ENCODE assay signal across 29 mouse cellular contexts in the genomic region with DNA sequence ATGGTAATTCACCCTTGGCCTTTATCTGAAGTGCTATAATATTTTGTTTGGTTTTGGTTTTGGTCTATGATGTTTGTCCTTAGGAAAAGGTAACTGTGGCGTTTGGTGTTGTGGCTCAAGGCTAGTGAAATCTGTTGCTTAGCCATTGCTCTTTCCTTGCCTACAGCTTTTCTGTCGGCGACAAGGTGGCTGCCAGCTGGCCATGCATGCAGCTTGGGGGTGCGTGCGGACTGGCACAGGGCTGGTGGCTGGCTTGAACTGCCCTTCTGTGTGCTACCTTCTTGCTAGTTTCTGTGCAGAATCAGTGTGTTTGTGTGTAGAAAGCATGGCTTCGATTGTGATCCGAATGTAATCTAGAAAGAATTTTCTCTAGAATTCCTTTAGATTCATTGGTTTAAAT. TPM values are rescaled to one million over a fixed set of nuclear protein-coding genes. Genes with fewer than 3 reads are reported as not detected.
DNase-seq lines count a peak whose midpoint lies in the region; ATAC-seq and TF ChIP-seq lines count a peak whose summit lies in the region.
"Had no signal": no experiment of that assay in that cellular context is flagged by ENCODE, and none has a peak within 500 bp of the region (broad histone marks: within the 10 kb centered on the region; RNA-seq: fewer than 3 reads in every experiment).

No protein-coding gene starts in this region.

- peak; percentile 78 for DNase-seq in heart, adult 11 months
- no peak for DNase-seq in heart, embryonic 10.5 days (ENCODE audit: low spot score)
- peak; percentile 91 for DNase-seq in brain, adult 2 months (ENCODE audit: low read depth, low spot score)
- DNase-seq in cerebellum, adult 8-10 months, result peak; percentile 73
- peak; percentile 86 to 89 for DNase-seq in cerebellum, postnatal 25 days
- DNase-seq in kidney, adult 18-20 months, result no peak
- DNase-seq in kidney, postnatal 10 days, result no peak
- no peak for DNase-seq in liver, postnatal 0 days
- DNase-seq: adrenal gland, adult 2 months; forebrain, postnatal 0 days; gastrocnemius, postnatal 10 days; heart, postnatal 36 days; kidney, postnatal 25 days; lung, postnatal 4 days; retina, postnatal 1 day; right cerebral cortex, postnatal 14 days had no signal

- H3K4me2 ChIP-seq in liver, postnatal 0 days (ENCODE audit: low read depth, low read length), result no peak overlapping the region
- H3K4me2 ChIP-seq: embryonic facial prominence, embryonic 15.5 days; forebrain, embryonic 12.5 days; heart, embryonic 11.5 days; hindbrain, embryonic 13.5 days; limb, embryonic 13.5 days; liver, embryonic 11.5 days; midbrain, embryonic 13.5 days had no signal

- H3K27me3 ChIP-seq in heart, embryonic 10.5 days (ENCODE audit: insufficient read depth, poor library complexity, severe bottlenecking), result no peaks in the 10 kb centered on the region; the same call in 1 of the 2 replicates
- no peaks in the 10 kb centered on the region for H3K27me3 ChIP-seq in liver, postnatal 0 days (ENCODE audit: insufficient read depth, low read length)
- H3K27me3 ChIP-seq: embryonic facial prominence, embryonic 15.5 days; forebrain, embryonic 12.5 days; hindbrain, embryonic 13.5 days; limb, embryonic 13.5 days; midbrain, embryonic 13.5 days had no signal

- TF ChIP-seq EP300 in liver, postnatal 0 days (IDR thresholded peaks at IDR 0.05; ENCODE audit: low read depth), result no peak

- H3K36me3 ChIP-seq in heart, embryonic 10.5 days, result no peaks in the 10 kb centered on the region
- H3K36me3 ChIP-seq in liver, postnatal 0 days (replicated peaks; ENCODE audit: insufficient read depth, low read length), result no peaks in the 10 kb centered on the region
- H3K36me3 ChIP-seq: embryonic facial prominence, embryonic 10.5 days; embryonic facial prominence, embryonic 15.5 days; forebrain, embryonic 12.5 days; hindbrain, embryonic 13.5 days; limb, embryonic 13.5 days had no signal

- H3K4me3 ChIP-seq in heart, embryonic 10.5 days, result no peak overlapping the region
- no peak overlapping the region for H3K4me3 ChIP-seq in liver, postnatal 0 days (ENCODE audit: low read depth, low read length)
- H3K4me3 ChIP-seq: embryonic facial prominence, embryonic 10.5 days; embryonic facial prominence, embryonic 15.5 days; forebrain, embryonic 12.5 days; hindbrain, embryonic 13.5 days; limb, embryonic 13.5 days; megakaryocyte, embryonic 14.5 days; midbrain, embryonic 13.5 days had no signal

- no peaks in the 10 kb centered on the region for H3K9me3 ChIP-seq in heart, embryonic 10.5 days
- no peaks in the 10 kb centered on the region for H3K9me3 ChIP-seq in liver, postnatal 0 days (ENCODE audit: low read length)
- H3K9me3 ChIP-seq: embryonic facial prominence, embryonic 10.5 days; embryonic facial prominence, embryonic 15.5 days; forebrain, embryonic 12.5 days; hindbrain, embryonic 13.5 days; limb, embryonic 13.5 days; megakaryocyte, embryonic 14.5 days; midbrain, embryonic 13.5 days had no signal

- ATAC-seq in liver, postnatal 0 days, result no peak
- ATAC-seq: activated CD4-positive, CD25-positive, alpha-beta regulatory T cell, adult 4 months; CD4-positive, CD25-positive, alpha-beta regulatory T cell, adult 4 months; forebrain, postnatal 0 days; intestine, embryonic 16.5 days; midbrain, embryonic 13.5 days had no signal

- peaks cover 24% of the 10 kb centered on the region for H3K4me1 ChIP-seq in heart, embryonic 10.5 days
- no peaks in the 10 kb centered on the region for H3K4me1 ChIP-seq in liver, postnatal 0 days (ENCODE audit: insufficient read depth)

- TF ChIP-seq CTCF in liver, postnatal 0 days (IDR thresholded peaks at IDR 0.05; ENCODE audit: low read depth), result no peak

- H3K9ac ChIP-seq in liver, postnatal 0 days (replicated peaks), result no peak overlapping the region
- H3K9ac ChIP-seq: embryonic facial prominence, embryonic 15.5 days; forebrain, embryonic 12.5 days; forebrain, postnatal 0 days; hindbrain, embryonic 13.5 days; limb, embryonic 13.5 days; midbrain, embryonic 13.5 days had no signal

- H3K27ac ChIP-seq in heart, embryonic 10.5 days, result no peak overlapping the region
- no peak overlapping the region for H3K27ac ChIP-seq in liver, postnatal 0 days (ENCODE audit: low read depth)
- H3K27ac ChIP-seq: embryonic facial prominence, embryonic 10.5 days; embryonic facial prominence, embryonic 15.5 days; forebrain, embryonic 12.5 days; hindbrain, embryonic 13.5 days; limb, embryonic 13.5 days; midbrain, embryonic 13.5 days had no signal

- 86% methylated on average over 7 of the region's 7 CpGs for WGBS in heart, embryonic 10.5 days
- 87% methylated on average over 7 of the region's 7 CpGs for WGBS in liver, postnatal 0 days (ENCODE audit: insufficient replicate concordance)

RNA-seq across cellular contexts. Expression of gene Cnnm1, which starts 32.5 kb away (rescaled TPM):
- 0.12 and 0.14 TPM in 2 replicates for polyA plus RNA-seq in heart, embryonic 10.5 days (2016; fragmentation: Nextera tagmentation; extraction: Ambion mirVana)
- polyA plus RNA-seq in liver, postnatal 0 days (2015; fragmentation: Nextera tagmentation; extraction: Ambion mirVana), result 0.21 and 0.22 TPM in 2 replicates
- polyA plus RNA-seq: activated CD4-positive, CD25-positive, alpha-beta regulatory T cell, adult 4 months; CD4-positive, CD25-positive, alpha-beta regulatory T cell, adult 4 months; kidney, embryonic 14.5 days had no signal

RNA-seq across cellular contexts. Expression of gene Got1, which starts 51.6 kb away (rescaled TPM):
- 119 and 176 TPM in 2 replicates for polyA plus RNA-seq in heart, embryonic 10.5 days (2016; fragmentation: Nextera tagmentation; extraction: Ambion mirVana)
- 127 and 137 TPM in 2 replicates for polyA plus RNA-seq in liver, postnatal 0 days (2015; fragmentation: Nextera tagmentation; extraction: Ambion mirVana)

Comparison
In these comparisons a context has a peak if more than half of its experiments do, and no peak if none do; other contexts are left out.
1. DNase-seq: peak in heart, adult 11 months (single experiment), brain, adult 2 months (single experiment), cerebellum, adult 8-10 months (single experiment) and cerebellum, postnatal 25 days (2 of 2); none in heart, embryonic 10.5 days (single experiment), kidney, adult 18-20 months (single experiment), kidney, postnatal 10 days (single experiment) and liver, postnatal 0 days (single experiment).